Mouse (Mus musculus): Measurements from ENCODE around the gene Epas1.

DNA sequence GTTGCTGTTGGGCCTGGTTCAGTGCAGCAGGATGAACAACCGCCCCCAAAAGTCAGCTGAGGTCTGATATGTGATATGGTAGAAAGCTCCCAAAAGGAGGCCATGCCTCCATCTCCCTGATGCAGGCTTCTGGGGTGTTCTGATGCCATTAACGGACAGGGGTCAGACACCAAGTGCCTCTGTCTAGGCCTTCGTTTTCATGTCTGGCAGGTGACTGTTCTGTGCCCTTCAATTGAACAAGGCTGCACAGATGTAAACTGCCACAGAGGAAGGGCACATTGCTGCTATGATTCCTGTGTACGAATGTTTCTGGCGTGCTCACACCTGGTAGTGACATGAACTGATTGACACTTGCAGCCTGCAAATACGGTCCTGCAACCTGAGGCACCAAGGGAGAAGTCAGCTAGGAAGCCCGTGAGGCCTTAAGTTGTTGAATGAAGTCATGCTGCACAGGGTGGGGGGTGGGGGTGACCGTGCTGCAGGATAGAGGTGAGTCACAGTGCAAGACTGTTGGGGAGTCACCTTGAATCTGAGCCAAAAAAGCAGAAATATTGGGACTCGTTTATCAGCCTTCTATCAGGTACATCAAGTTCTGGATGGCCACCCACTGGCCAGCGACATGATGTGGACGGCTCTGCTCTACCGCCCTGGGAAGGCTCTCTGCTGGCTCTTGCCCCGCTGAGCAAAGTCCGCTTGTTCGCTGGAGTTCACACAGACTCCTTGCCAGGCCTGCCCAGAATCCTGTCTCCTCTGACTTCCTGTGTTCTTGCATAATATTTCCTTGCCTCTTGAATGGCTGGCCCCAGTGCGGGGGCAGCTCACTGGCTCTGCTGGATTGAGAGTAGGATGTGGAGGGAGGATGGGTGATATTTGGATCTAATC lies 16.1 kb downstream of the Epas1 start:
- TF ChIP-seq POLR2A (IDR thresholded peaks at IDR 0.05; ENCODE audit: borderline replicate concordance, extremely low read depth, insufficient read depth, insufficient read length, poor library complexity, severe bottlenecking) (no peak), CTCF (IDR thresholded peaks at IDR 0.05; ENCODE audit: borderline replicate concordance, extremely low read depth, insufficient read depth, insufficient read length) (no peak)
